Mouse (Mus musculus): ENCODE data around the gene Gas1.

Gas1 gene

GRCm38 (mm10) chr13:60173186-60173585, 4.0 kb downstream of the Gas1 start:
- no peak for DNase-seq (ENCODE audit: low spot score)

- DNase-seq (ENCODE audit: low spot score): no peak
These were observed 4.7 kb downstream of the Gas1 start for GRCm38 (mm10) chr13:60172366-60173017.

GRCm38 (mm10) chr13:60171781-60172180, 5.4 kb downstream of the Gas1 start:
- DNase-seq (ENCODE audit: low spot score): no peak

- DNase-seq (ENCODE audit: low spot score): no peak
These were observed 6.1 kb downstream of the Gas1 start for GRCm38 (mm10) chr13:60170898-60171715.

GRCm38 (mm10) chr13:60169026-60169425, 8.1 kb downstream of the Gas1 start:
- DNase-seq (ENCODE audit: low spot score): no peak

- DNase-seq (ENCODE audit: low spot score): no peak
These were observed 20.7 kb downstream of the Gas1 start for GRCm38 (mm10) chr13:60156294-60157126.

- DNase-seq (ENCODE audit: low spot score): no peak
These were observed 23.0 kb downstream of the Gas1 start for GRCm38 (mm10) chr13:60154170-60154569.

GRCm38 (mm10) chr13:60148235-60148634, 28.9 kb downstream of the Gas1 start:
- no peak for DNase-seq (ENCODE audit: low spot score)

GRCm38 (mm10) chr13:60147857-60148181, 29.3 kb downstream of the Gas1 start:
- no peak for DNase-seq (ENCODE audit: low spot score)

GRCm38 (mm10) chr13:60146994-60147856, 29.9 kb downstream of the Gas1 start:
- no peak for DNase-seq (ENCODE audit: low spot score)

GRCm38 (mm10) chr13:60146231-60146630, 30.9 kb downstream of the Gas1 start:
- DNase-seq (ENCODE audit: low spot score): no peak

- no peak for DNase-seq (ENCODE audit: low spot score)
These were observed 40.2 kb downstream of the Gas1 start for GRCm38 (mm10) chr13:60136962-60137361.

GRCm38 (mm10) chr13:60134439-60134799, 42.7 kb downstream of the Gas1 start:
- DNase-seq (ENCODE audit: low spot score): no peak

GRCm38 (mm10) chr13:60133716-60134438, 43.3 kb downstream of the Gas1 start:
- DNase-seq (ENCODE audit: low spot score): no peak

- DNase-seq (ENCODE audit: low spot score): no peak
These were observed 45.4 kb downstream of the Gas1 start for GRCm38 (mm10) chr13:60131771-60132170.

- no peak for DNase-seq (ENCODE audit: low spot score)
These were observed 47.6 kb downstream of the Gas1 start for GRCm38 (mm10) chr13:60129541-60129940.

- no peak for DNase-seq (ENCODE audit: low spot score)
These were observed 50.8 kb downstream of the Gas1 start for GRCm38 (mm10) chr13:60126338-60126737.

- DNase-seq (ENCODE audit: low spot score): no peak
These were observed 51.5 kb downstream of the Gas1 start for GRCm38 (mm10) chr13:60125501-60126305.

GRCm38 (mm10) chr13:60125020-60125419, 52.1 kb downstream of the Gas1 start:
- no peak for DNase-seq (ENCODE audit: low spot score)

- no peak for DNase-seq (ENCODE audit: low spot score)
These were observed 52.7 kb downstream of the Gas1 start for GRCm38 (mm10) chr13:60124456-60124855.
